Mouse (Mus musculus) ovary, postnatal 36 days (tissue): ENCODE data around the gene Rnh1.

Experiments used
- DNase-seq: peaks from one replicate; pipeline ENCODE4 v3.0.0; 2022; ENCODE audit warnings: low spot score, mixed read lengths

The Rnh1 gene

DNA sequence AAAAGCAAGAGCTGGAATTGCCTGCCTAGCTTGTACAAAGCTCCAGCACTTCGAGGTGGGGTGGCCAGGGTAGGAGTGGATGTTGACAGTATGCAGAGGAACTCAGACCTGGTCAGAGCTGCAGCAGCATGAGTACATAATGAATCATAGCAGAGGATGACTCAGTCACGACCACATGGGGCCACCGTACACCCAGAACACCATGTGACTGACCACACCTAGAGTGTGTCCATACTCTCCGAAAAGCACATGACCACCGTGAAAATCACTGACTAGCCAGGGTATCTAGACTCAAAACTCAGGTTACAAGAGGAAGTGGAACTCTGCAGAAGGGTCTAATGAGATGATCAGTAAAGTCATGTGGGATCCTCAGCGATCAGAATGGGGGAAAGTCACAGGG is 7.8 kb downstream of the Rnh1 start:
- DNase-seq: no peak

DNA sequence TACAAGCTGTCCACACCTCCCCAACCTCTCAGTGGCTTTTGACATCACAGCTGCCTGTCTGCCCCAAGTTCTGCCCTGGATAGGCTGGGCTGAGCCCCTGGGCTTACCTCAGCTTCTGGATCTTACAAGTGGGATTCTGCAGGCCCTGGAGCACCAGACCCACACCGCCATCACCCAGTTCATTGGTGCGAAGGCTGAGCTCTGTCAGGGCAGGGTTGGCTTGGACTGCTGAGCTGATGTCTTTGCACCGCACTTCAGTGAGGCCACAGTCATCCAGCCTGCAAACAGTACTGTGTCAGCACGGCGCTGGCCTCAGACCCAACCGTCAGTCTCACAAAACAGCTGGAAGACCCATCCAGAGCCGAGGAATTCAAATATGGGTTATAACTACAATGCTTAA is 8.3 kb downstream of the Rnh1 start:
- DNase-seq: no peak

DNA sequence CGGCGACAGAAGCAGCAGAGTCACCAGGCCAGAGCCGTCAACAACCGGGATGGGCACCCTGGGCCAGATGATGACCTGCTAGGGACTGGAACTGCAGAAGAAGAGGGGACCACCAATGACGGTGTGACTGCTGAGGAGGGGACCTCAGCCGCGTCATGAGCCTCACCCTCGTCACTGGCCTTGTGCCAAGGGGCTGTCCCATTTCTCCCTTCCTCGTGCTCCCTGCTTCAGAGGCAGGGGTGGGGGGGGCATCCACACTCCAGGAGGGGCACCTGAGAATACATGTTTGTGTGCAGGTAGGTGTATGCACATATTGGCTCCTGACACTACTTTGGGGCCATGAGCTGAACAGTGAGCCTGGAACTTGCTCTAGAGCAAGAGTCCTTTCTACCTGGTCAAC is 17.3 kb downstream of the Rnh1 start:
- DNase-seq: no peak

DNA sequence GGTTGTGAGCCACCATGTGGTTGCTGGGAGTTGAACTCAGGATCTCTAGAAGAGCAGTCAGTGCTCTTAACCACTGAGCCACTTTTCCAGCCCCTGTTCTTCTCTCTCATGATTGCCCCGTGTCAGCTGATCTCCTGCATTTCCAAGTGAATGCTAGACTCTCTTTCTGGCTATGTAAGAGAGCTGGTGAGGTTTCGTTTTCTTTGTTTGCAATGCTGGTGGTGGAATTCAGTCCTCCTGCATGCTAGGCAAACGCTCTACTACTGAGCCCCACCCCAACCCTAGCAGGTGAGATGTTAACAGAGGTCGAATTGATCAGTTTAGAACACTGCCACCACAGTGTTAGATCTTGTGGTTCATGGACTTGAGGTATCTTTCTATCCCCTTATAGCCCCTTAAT is 24.0 kb downstream of the Rnh1 start:
- no peak for DNase-seq

DNA sequence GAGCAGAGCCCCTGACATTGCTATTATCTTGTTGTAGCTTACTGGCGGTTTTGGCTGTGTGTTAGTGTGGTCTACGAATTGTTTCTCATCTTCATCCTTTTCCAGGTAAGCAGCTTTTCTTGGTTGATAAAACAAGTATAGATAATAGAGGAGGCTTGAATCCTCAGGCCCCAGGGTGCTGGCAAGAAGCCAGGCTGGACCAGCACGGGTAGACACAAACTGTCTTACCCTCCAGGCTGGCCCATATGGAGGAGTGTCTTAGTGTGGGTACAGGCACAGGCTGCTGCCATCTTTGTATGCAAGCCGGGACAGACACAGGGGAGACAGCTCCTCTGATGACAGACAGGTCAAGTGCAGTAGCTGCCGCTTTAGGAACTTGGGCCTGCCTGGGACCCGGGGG is 25.6 kb downstream of the Rnh1 start:
- DNase-seq: no peak

DNA sequence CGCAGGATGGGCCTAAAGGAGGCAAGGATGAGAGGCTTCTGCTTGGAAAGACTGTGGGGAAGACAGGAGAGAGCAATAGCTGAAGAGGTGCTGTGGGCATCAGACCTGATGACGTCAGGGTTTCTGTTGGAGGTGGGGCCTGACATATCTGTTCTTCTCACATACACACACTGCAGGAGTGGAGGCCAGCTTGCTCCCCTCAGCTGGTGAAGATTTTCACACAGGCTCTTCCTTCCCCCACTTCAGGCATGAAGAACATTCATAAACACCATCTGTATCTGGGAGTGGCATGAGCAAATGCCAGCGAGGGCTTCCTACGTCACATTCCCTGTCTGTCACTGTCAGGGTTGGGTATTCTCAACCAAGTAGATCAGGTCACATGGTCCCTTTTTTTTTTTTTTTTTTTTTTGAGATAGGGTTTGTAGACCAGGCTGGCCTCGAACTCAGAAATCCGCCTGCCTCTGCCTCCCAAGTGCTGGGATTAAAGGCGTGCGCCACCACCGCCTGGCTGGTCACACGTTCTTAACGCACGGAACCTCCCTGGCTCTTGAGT is 26.5 kb downstream of the Rnh1 start:
- DNase-seq: no peak

DNA sequence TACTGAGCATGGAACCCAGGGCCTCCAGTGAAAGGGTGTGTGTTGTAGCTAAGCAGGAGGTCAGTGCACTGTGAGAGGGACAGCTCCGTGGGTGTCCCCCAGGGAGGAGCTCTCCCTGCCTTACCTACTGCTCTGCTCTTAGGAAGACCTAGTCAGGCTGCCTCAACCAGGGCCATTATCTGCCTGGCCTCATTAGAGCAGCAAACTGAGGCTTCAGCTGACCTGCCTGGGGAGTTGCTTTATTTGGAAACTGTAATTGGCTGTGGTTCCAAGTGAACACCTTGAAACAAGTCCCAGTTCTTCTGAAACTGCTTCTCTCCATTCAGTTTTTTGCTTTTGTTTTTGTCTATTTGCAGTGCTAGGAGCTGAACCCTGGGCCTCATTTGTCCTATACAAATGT is 27.3 kb downstream of the Rnh1 start:
- DNase-seq: no peak

DNA sequence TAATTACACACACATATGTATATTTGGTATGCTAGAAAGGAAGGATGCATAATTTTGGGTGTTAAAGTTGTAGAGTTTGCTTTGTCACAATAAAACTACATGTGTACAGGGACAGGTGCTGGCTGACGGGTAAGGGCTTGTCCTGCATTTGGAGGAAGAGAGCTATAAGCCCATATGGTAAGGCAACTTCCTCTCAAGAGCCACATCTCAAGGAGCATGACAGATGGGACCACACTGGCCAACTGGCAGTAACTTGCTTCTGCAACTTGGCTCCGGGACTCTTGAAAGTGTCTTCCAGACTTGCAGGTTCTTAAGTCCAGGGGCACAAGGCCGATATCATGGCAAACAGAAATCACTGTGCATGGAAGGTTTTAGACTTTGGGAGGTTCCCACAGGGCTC is 28.0 kb downstream of the Rnh1 start:
- DNase-seq: no peak

DNA sequence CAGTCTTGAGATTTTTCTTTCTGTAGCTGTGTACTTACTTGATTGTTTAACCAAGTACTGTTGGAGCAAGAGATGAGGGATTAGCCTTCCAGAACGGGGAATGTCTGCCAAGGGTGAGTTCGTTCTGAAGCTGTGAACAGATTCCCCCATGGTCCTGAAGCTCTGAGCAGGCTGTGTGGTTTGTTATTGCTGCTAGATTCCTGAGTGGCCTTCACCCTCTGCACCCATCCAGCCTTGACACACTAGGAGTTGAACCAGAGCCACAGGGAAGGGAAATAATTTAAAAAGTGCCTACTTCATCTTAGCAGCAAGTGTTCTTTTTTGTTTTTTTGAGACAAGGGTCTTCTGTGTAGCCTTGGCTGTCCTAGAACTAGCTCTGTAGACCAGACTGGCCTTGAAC is 28.8 kb downstream of the Rnh1 start:
- no peak for DNase-seq

DNA sequence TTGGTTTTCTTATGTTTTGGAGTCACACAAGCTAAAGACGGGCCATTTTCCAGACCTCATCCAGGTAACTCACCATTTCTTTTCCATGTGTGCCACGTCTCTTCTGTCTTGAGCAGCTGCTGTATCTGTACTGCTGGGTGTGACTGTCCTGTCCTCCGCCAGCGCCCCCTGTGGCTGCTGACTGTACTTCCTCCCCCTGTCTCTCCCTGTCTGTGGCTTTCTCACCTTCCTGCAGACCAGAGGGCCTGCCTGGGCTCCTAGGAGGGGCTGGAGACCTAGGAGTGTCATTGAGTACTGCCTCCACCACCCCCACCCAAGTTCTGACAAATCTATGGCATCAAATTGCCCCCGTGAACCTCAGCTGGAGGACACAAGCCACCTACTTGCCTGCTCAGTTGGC is 29.5 kb downstream of the Rnh1 start:
- peak; percentile 50 for DNase-seq

DNA sequence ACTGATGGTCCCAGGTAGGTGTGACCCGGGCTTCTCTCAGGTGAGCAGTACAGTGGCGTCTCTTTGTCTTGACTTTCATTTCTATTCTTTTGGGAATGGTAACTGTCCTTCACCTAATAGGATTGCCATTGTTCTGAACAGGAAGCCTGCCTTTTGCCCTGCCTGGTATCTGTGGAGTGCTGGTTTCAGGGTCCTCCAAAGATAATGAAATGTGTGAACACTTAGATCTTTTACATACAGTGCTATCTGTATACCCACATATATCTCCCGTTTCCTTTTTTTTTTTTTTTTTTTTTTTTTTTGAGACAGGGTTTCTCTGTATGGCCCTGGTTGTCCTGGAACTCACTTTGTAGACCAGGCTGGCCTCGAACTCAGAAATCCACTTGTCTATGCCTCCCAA is 31.3 kb downstream of the Rnh1 start:
- DNase-seq: no peak

DNA sequence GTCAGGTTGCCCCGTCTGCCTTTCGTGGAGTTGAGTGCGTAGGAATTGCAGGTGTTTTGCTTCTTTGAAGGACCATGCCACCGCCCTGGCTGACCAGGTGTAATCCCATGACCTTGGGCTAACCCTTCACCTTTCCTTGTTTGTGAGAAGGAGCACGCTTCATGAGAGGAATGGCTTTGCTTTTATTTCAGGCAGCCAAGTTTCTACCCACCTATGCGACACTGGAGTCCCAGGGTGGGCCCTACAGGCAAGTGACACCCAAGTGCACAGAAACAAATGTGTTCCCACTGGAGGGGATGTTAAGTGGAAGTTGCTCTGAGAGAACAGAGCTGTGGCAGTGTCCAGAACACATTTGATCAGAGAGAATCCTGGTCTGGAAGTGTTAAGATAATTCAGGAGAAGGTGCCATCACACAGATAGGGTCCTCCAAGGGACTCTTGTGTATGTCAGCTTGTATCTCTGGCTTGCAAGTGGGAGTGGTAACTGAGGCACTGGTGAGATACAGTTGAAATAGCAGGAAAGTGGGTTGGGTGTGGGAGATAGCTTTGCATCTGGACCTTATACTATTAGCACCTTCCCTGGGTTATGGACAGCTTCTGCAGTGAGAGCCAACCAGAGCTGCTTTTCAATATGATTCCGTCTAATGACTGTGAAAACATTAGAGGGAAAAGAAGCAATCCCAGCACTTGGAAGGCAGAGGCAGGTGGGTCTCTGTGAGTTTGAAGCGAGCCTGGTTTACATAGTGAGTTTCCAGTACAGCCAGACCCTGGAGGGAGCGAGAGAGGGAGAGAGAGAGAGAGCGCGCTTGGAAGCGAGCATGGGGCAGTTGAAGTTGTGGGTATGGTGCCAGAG is 40.5 kb downstream of the Rnh1 start:
- DNase-seq: no peak

DNA sequence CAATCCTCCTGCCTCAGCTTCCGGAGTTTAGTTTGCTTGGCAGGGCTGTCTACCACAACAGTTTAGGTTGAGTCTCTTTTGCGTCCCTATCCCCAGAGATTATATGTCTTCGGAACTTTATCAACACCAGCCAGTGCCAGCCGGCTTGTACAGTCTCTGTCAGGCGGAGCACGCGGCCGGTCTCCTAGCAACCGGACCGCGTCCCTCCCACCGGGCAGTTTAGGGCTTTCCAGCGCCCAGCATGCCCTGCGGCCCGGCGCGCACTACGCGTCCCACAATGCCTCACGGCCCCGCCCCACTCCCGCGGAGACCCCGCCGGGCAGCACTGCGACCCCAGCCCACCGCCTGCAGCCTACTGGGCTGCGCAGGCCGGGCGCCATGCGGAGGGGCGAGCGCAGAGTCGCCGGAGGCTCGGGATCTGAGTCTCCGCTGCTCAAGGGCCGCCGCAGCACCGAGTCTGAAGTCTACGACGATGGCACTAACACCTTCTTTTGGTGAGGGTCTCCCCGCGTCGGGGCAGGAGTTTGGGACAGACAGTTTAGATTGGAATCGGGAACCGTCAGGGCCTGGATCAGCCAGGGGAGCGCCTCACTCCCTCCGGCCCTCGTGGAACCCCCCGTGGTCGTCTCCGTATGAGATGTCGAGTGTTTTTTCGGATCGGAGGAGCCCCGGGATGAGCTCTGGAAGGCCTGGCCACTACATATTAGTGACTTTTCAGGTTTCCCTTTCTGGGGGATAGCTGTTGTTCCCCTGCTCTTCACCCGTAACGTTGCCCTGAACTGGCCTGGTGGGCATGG is 41.4 kb downstream of the Rnh1 start:
- peak; percentile 89 for DNase-seq

DNA sequence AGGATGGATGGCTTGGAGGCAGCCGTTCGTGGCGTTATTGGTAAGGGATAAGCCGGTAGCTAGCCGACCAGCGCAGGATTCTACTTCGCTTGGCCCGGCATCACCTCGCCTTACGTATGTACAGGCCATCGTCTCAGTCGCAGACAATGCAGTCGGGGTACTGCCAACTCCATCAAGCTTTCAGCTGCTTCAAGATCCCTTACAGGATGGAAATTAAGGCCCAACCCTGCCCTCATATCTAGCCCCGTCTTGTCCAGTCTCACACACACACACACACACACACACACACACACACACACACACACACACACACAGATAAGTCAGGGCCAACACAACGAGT is 49.2 kb downstream of the Rnh1 start:
- no peak for DNase-seq

DNA sequence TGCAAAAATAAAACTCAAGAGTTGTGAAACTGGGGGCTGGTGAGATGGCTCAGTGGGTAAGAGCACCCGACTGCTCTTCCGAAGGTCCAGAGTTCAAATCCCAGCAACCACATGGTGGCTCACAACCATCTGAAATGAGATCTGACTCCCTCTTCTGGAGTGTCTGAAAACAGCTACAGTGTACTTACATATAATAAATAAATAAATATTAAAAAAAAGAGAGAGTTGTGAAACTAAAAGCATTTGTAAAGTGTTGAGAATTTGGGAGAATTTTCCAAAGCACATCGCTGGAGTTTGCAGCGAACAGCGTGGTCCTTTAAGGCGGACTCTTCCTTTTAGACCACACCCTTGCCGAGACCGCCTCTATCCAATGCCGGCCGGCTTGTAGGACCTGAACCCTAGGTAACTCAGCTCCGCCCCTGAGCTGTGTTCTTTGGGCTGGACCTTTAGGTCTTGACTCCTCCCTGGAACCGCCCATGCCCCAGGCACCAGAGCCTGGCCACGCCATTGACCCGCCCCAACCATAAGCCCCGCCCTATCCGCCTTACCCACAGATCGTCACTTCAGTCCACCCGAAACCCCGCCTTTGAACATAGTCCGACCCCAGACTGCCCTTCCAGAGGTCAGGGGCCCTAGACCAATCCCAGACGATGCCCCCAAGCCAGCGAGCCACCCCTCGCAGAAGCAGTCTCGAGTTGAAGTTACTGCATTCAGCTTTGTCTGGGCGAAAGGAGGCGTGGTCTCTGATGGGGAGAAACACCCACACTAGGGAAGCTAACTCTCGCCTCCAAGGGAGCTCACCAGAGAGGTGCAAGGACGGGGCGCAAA is 49.8 kb downstream of the Rnh1 start:
- DNase-seq: peak; percentile 93

DNA sequence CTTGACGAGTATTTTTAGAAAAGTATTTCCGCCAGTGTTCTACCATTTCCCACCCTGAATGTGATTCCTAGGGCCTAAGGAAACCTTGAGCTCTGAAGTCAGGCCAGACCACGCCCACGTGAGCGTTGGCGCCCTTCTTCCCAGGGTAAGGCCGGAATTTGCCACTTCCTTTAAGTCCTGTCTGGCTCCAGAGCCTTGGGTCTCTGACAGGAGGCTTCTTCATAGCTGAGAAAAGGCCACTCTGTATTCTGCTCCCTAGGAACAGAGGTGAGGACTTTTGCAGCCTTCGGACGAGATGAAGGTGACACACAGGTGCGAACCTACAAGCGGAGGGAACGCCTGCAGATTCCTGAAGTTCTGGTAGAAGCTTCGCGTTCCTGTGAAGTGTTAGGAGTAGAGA is 50.4 kb downstream of the Rnh1 start, which contains the start of gene Ptdss2:
Gene Ptdss2, plus strand, starts transcription at position 138 of the 400 bp plus-strand sequence.
- peak; percentile 21 for DNase-seq

DNA sequence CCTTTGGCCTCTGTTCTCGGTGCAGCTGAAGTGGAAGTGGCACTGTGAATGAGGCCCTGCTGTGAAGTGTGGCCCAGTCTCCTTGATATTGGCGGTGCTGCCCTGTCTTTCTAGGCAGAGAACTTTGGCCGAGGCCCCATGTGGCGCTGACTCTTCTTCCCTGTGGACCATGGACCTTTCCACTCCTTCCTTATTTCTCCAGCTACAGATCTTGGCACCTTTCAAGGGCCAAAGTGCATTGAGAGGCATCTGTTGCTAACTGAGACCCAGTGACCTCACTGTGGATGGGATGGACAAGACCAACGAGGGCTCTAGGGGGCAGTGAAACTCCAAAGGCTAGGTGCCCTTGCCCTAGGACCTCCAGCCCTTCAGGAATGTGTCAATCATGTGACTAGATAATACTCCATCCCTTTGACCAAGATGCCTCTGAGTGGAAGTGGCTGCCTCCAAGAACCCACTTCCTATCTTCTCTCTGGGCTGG is 51.6 kb downstream of the Rnh1 start:
- DNase-seq: no peak

DNA sequence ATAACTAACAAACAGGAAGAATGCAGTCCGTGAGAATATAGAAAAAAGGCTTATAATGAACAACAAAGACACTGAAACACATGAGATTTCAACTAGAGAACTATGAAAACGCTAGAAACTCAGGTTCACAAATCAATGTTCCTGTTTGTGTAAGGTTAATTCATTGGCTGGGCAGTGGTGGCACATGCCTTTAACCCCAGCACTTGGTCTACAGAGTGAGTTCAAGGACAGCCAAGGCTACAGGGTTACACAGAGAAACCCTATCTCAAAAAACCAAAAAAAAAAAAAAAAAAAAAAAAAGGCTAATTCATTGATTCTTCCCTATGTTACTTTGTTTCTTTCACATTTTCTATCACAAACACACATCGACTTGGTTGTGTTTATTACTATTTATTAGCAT is 52.1 kb downstream of the Rnh1 start:
- DNase-seq: no peak

DNA sequence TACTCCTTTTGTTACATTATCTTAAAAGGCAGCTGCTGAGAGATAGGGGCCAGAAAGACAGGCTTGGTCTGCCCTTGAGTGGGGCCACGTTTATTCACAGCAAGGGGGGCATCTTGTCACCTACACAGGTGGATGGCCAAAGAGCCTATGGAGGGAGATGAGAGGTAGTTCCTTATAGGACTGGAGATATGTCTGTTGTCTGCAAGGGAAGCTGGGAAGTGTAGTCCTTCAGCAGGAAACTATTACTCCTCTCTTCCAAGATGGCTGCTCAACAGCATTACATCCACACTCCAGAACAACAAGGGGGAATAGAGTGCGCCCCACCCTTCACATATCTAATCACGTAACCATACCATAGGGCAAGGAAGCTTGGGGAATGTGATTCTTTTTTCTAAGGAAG is 53.2 kb downstream of the Rnh1 start:
- DNase-seq: no peak

DNA sequence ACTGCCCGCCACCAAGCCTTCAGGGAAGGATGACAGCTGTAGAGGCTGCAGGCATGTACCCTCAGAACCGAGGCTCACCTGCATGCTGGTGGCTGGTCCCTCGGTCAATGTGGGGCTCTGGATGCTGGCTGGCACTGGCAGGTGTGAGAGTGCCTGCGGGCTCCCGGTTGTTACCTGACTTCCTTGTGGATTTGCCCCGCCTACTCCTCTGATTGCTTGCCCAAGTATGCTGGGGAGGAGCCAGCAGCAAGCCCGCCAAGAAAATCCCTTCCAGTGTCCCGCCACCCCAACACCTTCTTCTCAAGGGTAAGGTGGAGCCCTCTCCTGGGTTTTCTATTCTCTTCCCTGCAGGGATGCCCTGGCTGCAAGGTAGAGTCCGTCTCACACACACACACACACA is 55.0 kb downstream of the Rnh1 start, which contains the start of gene Ano9:
Gene Ano9, minus strand, starts transcription at position 171 of the 400 bp plus-strand sequence.
- no peak for DNase-seq

DNA sequence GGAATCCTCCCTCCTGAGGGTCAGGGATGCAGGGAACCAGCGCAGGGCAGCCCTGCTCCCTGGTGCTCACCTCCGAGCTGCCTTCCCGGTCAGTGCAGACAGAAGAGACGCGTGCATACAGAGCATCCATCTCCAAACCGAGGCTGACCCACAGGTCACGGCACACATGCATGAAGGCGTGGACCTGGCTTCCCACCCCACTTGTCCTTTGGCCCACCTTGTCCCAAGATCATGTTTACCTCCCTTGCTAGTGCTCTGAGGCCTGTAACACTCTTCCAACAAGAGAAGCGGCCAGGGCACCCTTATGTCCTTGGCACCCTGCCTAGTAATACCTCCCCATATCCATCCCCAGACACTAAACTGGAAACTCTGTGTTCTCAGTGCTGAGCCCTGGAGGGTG is 56.8 kb downstream of the Rnh1 start:
- no peak for DNase-seq
